Mouse (Mus musculus) lung, adult 2 months (tissue): Measurements from ENCODE around the gene Cdc42ep4.

Experiments used
- CTCF ChIP-seq: fragments of 200-500 bp; IDR thresholded peaks from 2 replicates; pipeline ENCODE4 v1.5.1; 2011; ENCODE audit warnings: mild to moderate bottlenecking, low read length, control low read depth; ENCODE audit not compliant: insufficient read depth
- POLR2A ChIP-seq: fragments of 200-500 bp; IDR thresholded peaks from 2 replicates; pipeline ENCODE4 v1.6.1; 2011; ENCODE audit warnings: low read depth, mild to moderate bottlenecking, control low read depth, low read length, borderline replicate concordance; ENCODE audit errors: extremely low read depth

DNA sequence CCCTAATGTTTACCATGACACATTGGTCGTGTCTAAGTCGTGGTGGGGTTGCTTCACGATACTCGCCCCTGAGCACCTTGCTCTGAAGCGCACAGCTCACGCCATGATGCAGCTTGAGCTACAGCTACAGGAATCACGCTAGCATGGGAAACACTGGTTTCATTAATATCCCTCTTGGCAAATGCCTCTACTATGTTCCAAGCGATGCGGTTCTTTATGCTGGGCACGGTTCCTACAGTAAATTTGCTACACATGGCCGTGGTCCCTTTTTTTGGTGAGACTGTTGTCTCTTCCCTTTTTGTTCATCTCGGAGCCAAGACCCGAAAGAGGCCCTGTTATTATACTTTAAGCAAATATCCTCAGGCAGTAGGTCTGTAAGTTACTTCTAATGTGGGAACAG, 19.5 kb upstream of the Cdc42ep4 start:
- TF ChIP-seq CTCF (no peak), POLR2A (no peak)
